Mouse (Mus musculus): ENCODE data around the gene H2-M2. TPM values are rescaled to one million over a fixed set of nuclear protein-coding genes. Genes with fewer than 3 reads are reported as not detected.

Gene H2-M2
- not detected for polyA plus RNA-seq (2012; fragmentation: generic; extraction: Trizol)

DNA sequence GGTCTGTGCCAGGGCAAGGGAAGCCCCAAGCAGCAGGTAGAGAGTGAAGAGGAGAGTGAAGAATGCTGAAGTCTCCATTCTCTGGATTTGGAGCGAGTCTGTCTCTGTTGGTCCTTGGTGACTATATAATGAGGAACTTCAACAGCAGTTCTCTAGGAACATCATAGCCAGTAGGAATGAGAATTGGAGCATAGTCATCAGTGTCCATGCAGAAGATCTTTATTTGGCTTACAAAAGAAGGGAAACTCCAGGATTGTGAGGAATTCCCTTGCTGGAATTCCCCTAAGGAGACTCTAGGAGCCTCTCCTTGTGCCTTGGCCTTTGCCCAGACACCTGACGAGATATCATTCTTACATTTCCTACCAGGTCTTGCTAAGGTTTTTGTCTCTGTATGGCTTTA lies at the start of gene H2-M2:
Gene H2-M2 (minus strand): TSS at position 101 of the 400 bp plus-strand sequence.

DNA sequence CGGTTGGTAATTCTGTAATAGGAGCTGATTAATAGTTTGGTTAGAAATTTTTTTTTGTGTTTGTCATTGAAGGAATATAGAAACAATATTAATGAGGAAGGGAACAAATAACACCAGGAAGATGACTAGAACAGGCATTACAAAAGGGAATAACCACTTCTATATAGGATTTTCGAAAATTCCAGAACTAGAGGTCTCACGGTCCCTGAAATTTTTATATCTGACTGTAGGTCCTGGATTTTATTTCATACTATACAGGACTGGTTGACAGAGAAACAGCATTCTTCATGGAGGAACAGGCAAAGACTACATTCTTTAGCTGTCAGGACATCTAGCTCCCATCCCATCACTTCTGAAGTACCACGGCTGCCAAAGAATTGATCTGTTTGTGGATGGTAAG lies 24.4 kb upstream of the H2-M2 start, which contains the start of gene Olfr111:
Gene Olfr111 (plus strand): TSS at position 301 of the 400 bp plus-strand sequence.

GRCm38 (mm10) chr17:37491930-37492518 lies 8.7 kb upstream of the H2-M2 start, which contains the start of gene Olfr110:
TSS of gene Olfr110 (plus strand) at chr17:37492468.

GRCm38 (mm10) chr17:37458616-37459015 lies 24.7 kb downstream of the H2-M2 start, which contains the start of gene Olfr109:
TSS of gene Olfr109 (plus strand) at chr17:37458916.

DNA sequence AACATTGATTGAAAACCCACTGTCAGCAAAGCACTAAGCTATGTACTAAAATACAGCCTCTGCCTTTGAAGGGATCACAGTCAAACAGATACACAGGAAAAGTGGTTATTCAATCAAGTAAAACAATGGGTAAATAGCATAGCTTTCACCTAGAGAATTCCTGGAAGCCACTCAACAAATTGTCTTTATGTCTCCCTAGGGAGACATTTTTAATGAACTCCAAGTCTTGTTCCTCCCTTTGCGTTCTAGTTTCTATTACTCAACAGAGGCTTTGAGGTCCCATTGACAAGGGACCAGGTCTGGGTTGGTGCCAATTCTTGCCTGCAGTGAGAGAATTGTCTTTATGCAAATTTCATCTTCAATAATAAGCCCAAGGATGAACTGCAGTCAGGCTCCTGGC lies 38.2 kb downstream of the H2-M2 start, which contains the start of gene Olfr108:
Gene Olfr108 (plus strand): TSS at position 301 of the 400 bp plus-strand sequence.

Other genes with a start within 250 kb of the H2-M2 start
- gene Olfr97, start 246.2 kb downstream of the H2-M2 start, polyA plus RNA-seq (2012; fragmentation: generic; extraction: Trizol), result not detected
- not detected for gene Olfr98, start 219.8 kb downstream of the H2-M2 start, polyA plus RNA-seq (2012; fragmentation: generic; extraction: Trizol)
- gene H2-M3, start 213.3 kb downstream of the H2-M2 start, polyA plus RNA-seq (2012; fragmentation: generic; extraction: Trizol), result 1 to 10 TPM in 1 of 2 experiments, under 1 TPM in 1; 0.35 to 4.0 TPM
- not detected for gene Olfr99, start 200.1 kb downstream of the H2-M2 start, polyA plus RNA-seq (2012; fragmentation: generic; extraction: Trizol)
- gene Olfr101, start 179.2 kb downstream of the H2-M2 start, polyA plus RNA-seq (2012; fragmentation: generic; extraction: Trizol), result not detected
- gene Olfr102, start 166.5 kb downstream of the H2-M2 start, polyA plus RNA-seq (2012; fragmentation: generic; extraction: Trizol), result not detected
- gene Olfr103, start 143.9 kb downstream of the H2-M2 start, polyA plus RNA-seq (2012; fragmentation: generic; extraction: Trizol), result not detected
- not detected for gene Olfr104-ps, start 124.0 kb downstream of the H2-M2 start, polyA plus RNA-seq (2012; fragmentation: generic; extraction: Trizol)
- gene Olfr105-ps, start 104.5 kb downstream of the H2-M2 start, polyA plus RNA-seq (2012; fragmentation: generic; extraction: Trizol), result not detected
- gene Olfr106-ps, start 93.2 kb downstream of the H2-M2 start, polyA plus RNA-seq (2012; fragmentation: generic; extraction: Trizol), result not detected
- gene Olfr107, start 84.3 kb downstream of the H2-M2 start, polyA plus RNA-seq (2012; fragmentation: generic; extraction: Trizol), result not detected
- gene Olfr108, start 38.1 kb downstream of the H2-M2 start, polyA plus RNA-seq (2012; fragmentation: generic; extraction: Trizol), result not detected
- gene Olfr109, start 24.6 kb downstream of the H2-M2 start, polyA plus RNA-seq (2012; fragmentation: generic; extraction: Trizol), result not detected
- not detected for gene Olfr110, start 8.9 kb upstream of the H2-M2 start, polyA plus RNA-seq (2012; fragmentation: generic; extraction: Trizol)
- not detected for gene Olfr111, start 24.5 kb upstream of the H2-M2 start, polyA plus RNA-seq (2012; fragmentation: generic; extraction: Trizol)
- not detected for gene Olfr112, start 85.9 kb upstream of the H2-M2 start, polyA plus RNA-seq (2012; fragmentation: generic; extraction: Trizol)
- not detected for gene Olfr113, start 94.1 kb upstream of the H2-M2 start, polyA plus RNA-seq (2012; fragmentation: generic; extraction: Trizol)
- gene Olfr114, start 109.2 kb upstream of the H2-M2 start, polyA plus RNA-seq (2012; fragmentation: generic; extraction: Trizol), result not detected
- not detected for gene Olfr115, start 143.6 kb upstream of the H2-M2 start, polyA plus RNA-seq (2012; fragmentation: generic; extraction: Trizol)
- gene Olfr116, start 143.6 kb upstream of the H2-M2 start, polyA plus RNA-seq (2012; fragmentation: generic; extraction: Trizol), result not detected
- not detected for gene Olfr117, start 180.2 kb upstream of the H2-M2 start, polyA plus RNA-seq (2012; fragmentation: generic; extraction: Trizol)
- gene Olfr118, start 183.4 kb upstream of the H2-M2 start, polyA plus RNA-seq (2012; fragmentation: generic; extraction: Trizol), result not detected
- not detected for gene Olfr119, start 213.0 kb upstream of the H2-M2 start, polyA plus RNA-seq (2012; fragmentation: generic; extraction: Trizol)
- gene Olfr120, start 238.3 kb upstream of the H2-M2 start, polyA plus RNA-seq (2012; fragmentation: generic; extraction: Trizol), result not detected